Mouse (Mus musculus) testis, postnatal 10 days (tissue): ENCODE data around the gene Tek.

Source experiments
- DNase-seq: peaks from one replicate; pipeline ENCODE4 v3.0.0; 2021; ENCODE audit warnings: low spot score

The Tek gene

GRCm38 (mm10) chr4:94810616-94811015 is 71.5 kb downstream of the Tek start:
- DNase-seq = no peak

- DNase-seq = no peak
These were observed 87.8 kb downstream of the Tek start for GRCm38 (mm10) chr4:94826891-94827290.

- DNase-seq = no peak
These were observed 88.3 kb downstream of the Tek start for GRCm38 (mm10) chr4:94827429-94827828.

GRCm38 (mm10) chr4:94829924-94830386 is 90.9 kb downstream of the Tek start:
- DNase-seq = no peak

- no peak for DNase-seq
These were observed 98.0 kb downstream of the Tek start for GRCm38 (mm10) chr4:94837061-94837460.

- no peak for DNase-seq
These were observed 114.2 kb downstream of the Tek start for GRCm38 (mm10) chr4:94853301-94853700.

GRCm38 (mm10) chr4:94854270-94854669 is 115.2 kb downstream of the Tek start:
- DNase-seq = no peak

- no peak for DNase-seq
These were observed 116.1 kb downstream of the Tek start for GRCm38 (mm10) chr4:94855201-94855600.

- no peak for DNase-seq
These were observed 161.7 kb downstream of the Tek start for GRCm38 (mm10) chr4:94900744-94901143.

GRCm38 (mm10) chr4:94901780-94902179 is 162.7 kb downstream of the Tek start:
- no peak for DNase-seq
